Mouse (Mus musculus): ENCODE measurements around the gene Insl6. TPM values are rescaled to one million over a fixed set of nuclear protein-coding genes. Genes with fewer than 3 reads are reported as not detected.

Insl6 gene
- polyA plus RNA-seq, 1 experiment from 2014 or later, result 5.0 TPM

DNA sequence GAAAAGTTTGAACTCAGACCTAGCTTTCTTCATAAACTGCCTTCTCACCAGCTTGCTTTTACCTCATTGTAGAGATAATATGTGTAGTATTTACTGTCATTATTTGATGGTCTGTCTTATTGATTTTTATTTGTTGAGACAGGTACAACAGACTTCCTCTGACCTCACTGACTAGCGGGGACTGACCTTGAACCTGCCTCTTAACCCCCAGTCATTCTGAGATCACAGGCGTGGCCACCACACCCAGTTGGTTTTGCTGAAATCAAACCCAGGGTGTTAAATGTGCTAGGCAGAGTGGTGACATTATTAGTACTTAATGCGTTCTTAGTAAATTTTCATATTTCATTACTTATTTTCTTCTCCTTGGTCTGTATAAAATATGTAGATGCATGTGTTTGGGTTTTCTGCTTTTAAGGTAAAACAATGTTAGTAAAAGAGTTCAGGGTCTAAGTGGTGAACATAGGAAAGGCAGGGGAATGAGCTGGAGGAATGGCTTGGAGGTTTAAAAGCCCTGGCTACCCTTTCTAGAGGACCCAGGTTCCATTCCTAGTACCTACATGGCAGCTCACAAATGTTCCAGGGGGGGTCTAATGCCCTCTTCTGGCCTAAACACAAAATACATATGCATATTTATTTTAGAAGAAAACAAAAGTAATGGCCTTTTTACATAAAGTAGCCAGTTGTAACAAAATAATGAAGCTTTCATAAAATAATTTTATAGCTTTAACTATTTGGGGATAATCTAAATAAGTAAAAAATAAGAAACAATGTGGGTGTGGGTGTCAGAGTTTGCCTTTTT, 52.9 kb downstream of the Insl6 start:
- Histone ChIP-seq H3K4me2 (no peak overlapping the region), H3K4me1 (no peaks in the 10 kb centered on the region), H3K27ac (no peak overlapping the region), H3K9me3 (no peaks in the 10 kb centered on the region), H3K4me3 (no peak overlapping the region), H3K9ac (no peak overlapping the region), H3K27me3 (no peaks in the 10 kb centered on the region), H3K36me3 (peaks cover 9% of the 10 kb centered on the region)
- ATAC-seq (ENCODE audit: insufficient number of reproducible peaks, low FRiP score, low TSS enrichment, low read depth), result no peak
- 91% methylated on average over 3 of the region's 3 CpGs for WGBS

Other genes starting within 250 kb of the Insl6 start
- 44.2 and 47.4 TPM in 2 replicates for gene Rcl1, start 224.0 kb downstream of the Insl6 start, polyA plus RNA-seq (2015; fragmentation: Nextera tagmentation; extraction: Ambion mirVana)
- gene Jak2, start 73.5 kb downstream of the Insl6 start, polyA plus RNA-seq (2015; fragmentation: Nextera tagmentation; extraction: Ambion mirVana), result 7.0 and 8.8 TPM in 2 replicates
- 0.14 and 0.57 TPM in 2 replicates for gene Rln1, start 9.3 kb upstream of the Insl6 start, polyA plus RNA-seq (2015; fragmentation: Nextera tagmentation; extraction: Ambion mirVana)
- 70.3 and 72.3 TPM in 2 replicates for gene Plgrkt, start 42.0 kb upstream of the Insl6 start, polyA plus RNA-seq (2015; fragmentation: Nextera tagmentation; extraction: Ambion mirVana)
- 0.31 and 0.36 TPM in 2 replicates for gene Cd274, start 42.1 kb upstream of the Insl6 start, polyA plus RNA-seq (2015; fragmentation: Nextera tagmentation; extraction: Ambion mirVana)
- not detected in 2 replicates for gene Pdcd1lg2, start 85.6 kb upstream of the Insl6 start, polyA plus RNA-seq (2015; fragmentation: Nextera tagmentation; extraction: Ambion mirVana)
- gene Ric1, start 196.9 kb upstream of the Insl6 start, polyA plus RNA-seq (2015; fragmentation: Nextera tagmentation; extraction: Ambion mirVana), result 16.1 and 19.8 TPM in 2 replicates